Mouse (Mus musculus): ENCODE measurements at regions not wholly inside any gene's neighbourhood (a gene's known extent, or its start where the extent isn't known, plus 50 kb on each side); places are given as distances from the start of the nearest gene placed in this dataset.

GRCm38 (mm10) chr11:117538732-117539131 lies 54.6 kb downstream of the Gm11733 start:
- TF ChIP-seq POLR2A (IDR thresholded peaks at IDR 0.05; ENCODE audit: low read depth, low read length): no peak
- no peak for TF ChIP-seq CTCF (IDR thresholded peaks at IDR 0.05; ENCODE audit: extremely low read depth, insufficient read depth, insufficient read length, insufficient replicate concordance)

Measured in spleen, adult 2 months (tissue).